Mouse (Mus musculus): ENCODE results near the gene Cyb561d2.

Cyb561d2 gene

GRCm38 (mm10) chr9:107550491-107551116 is 8.6 kb upstream of the Cyb561d2 start:
- no peak for DNase-seq (ENCODE audit: low spot score in 2 of 2)

- DNase-seq (ENCODE audit: low spot score in 2 of 2): no peak
Measured at GRCm38 (mm10) chr9:107549297-107550074, 7.5 kb upstream of the Cyb561d2 start.

- no peak for DNase-seq (ENCODE audit: low spot score in 2 of 2)
Measured at GRCm38 (mm10) chr9:107548820-107549219, 6.8 kb upstream of the Cyb561d2 start.

GRCm38 (mm10) chr9:107547957-107548356 is 6.0 kb upstream of the Cyb561d2 start:
- no peak for DNase-seq (ENCODE audit: low spot score in 2 of 2)

- DNase-seq (ENCODE audit: low spot score in 2 of 2): peak; percentile 81 to 85
Measured at GRCm38 (mm10) chr9:107547026-107547425, 5.0 kb upstream of the Cyb561d2 start, which contains the start of gene Zmynd10. Gene Zmynd10 (plus strand): TSS chr9:107547298.

- peak in 1 of 2 experiments; percentile 70 for DNase-seq (ENCODE audit: low spot score in 2 of 2)
Measured at GRCm38 (mm10) chr9:107545602-107546001, 3.6 kb upstream of the Cyb561d2 start.

- DNase-seq (ENCODE audit: low spot score in 2 of 2): no peak
Measured at GRCm38 (mm10) chr9:107545199-107545598, 3.2 kb upstream of the Cyb561d2 start.

- no peak for DNase-seq (ENCODE audit: low spot score in 2 of 2)
Measured at GRCm38 (mm10) chr9:107544729-107545128, 2.7 kb upstream of the Cyb561d2 start.

GRCm38 (mm10) chr9:107544196-107544700 is 2.3 kb upstream of the Cyb561d2 start:
- DNase-seq (ENCODE audit: low spot score in 2 of 2): no peak

- no peak for DNase-seq (ENCODE audit: low spot score in 2 of 2)
Measured at GRCm38 (mm10) chr9:107543299-107543698, 1.3 kb upstream of the Cyb561d2 start.

GRCm38 (mm10) chr9:107542721-107543120 is 728 bp upstream of the Cyb561d2 start:
- no peak for DNase-seq (ENCODE audit: low spot score in 2 of 2)

GRCm38 (mm10) chr9:107542352-107542686 is 326 bp upstream of the Cyb561d2 start:
- no peak for DNase-seq (ENCODE audit: low spot score in 2 of 2)

- no peak for DNase-seq (ENCODE audit: low spot score in 2 of 2)
Measured at GRCm38 (mm10) chr9:107541005-107541404, 988 bp downstream of the Cyb561d2 start.

GRCm38 (mm10) chr9:107540420-107540819 is 1.6 kb downstream of the Cyb561d2 start:
- no peak for DNase-seq (ENCODE audit: low spot score in 2 of 2)

GRCm38 (mm10) chr9:107539940-107540339 is 2.1 kb downstream of the Cyb561d2 start:
- DNase-seq (ENCODE audit: low spot score in 2 of 2): no peak

- no peak for DNase-seq (ENCODE audit: low spot score in 2 of 2)
Measured at GRCm38 (mm10) chr9:107538711-107539110, 3.3 kb downstream of the Cyb561d2 start.

GRCm38 (mm10) chr9:107538231-107538630 is 3.8 kb downstream of the Cyb561d2 start:
- DNase-seq (ENCODE audit: low spot score in 2 of 2): no peak

GRCm38 (mm10) chr9:107534408-107535202 is 7.4 kb downstream of the Cyb561d2 start:
- DNase-seq (ENCODE audit: low spot score in 2 of 2): no peak

GRCm38 (mm10) chr9:107533791-107534407 is 8.1 kb downstream of the Cyb561d2 start, which contains the start of gene Tmem115:
Gene Tmem115 (plus strand): TSS chr9:107533945.
- DNase-seq (ENCODE audit: low spot score in 2 of 2): peak; percentile 89 to 94

- peak in 1 of 2 experiments; percentile 78 for DNase-seq (ENCODE audit: low spot score in 2 of 2)
Measured at GRCm38 (mm10) chr9:107526198-107527026, 15.6 kb downstream of the Cyb561d2 start.

GRCm38 (mm10) chr9:107522400-107522711 is 19.6 kb downstream of the Cyb561d2 start:
- DNase-seq (ENCODE audit: low spot score in 2 of 2): no peak
